Mouse (Mus musculus) olfactory bulb, adult 2 months (tissue): ENCODE data around the gene Ets1.

ENCODE experiments used
- CTCF ChIP-seq: fragments of 200-500 bp; IDR thresholded peaks from 2 replicates; pipeline ENCODE4 v1.5.1; 2012; ENCODE audit warnings: low read depth, mild to moderate bottlenecking, low read length, moderate library complexity; ENCODE audit not compliant: insufficient read depth
- POLR2A ChIP-seq: fragments of 200-500 bp; IDR thresholded peaks from 2 replicates; pipeline ENCODE4 v1.6.1; 2012; ENCODE audit warnings: mild to moderate bottlenecking, low read depth, low read length, moderate library complexity; ENCODE audit not compliant: insufficient read depth

GRCm38 (mm10) chr9:32720264-32721031 lies 84.4 kb downstream of the Ets1 start:
- TF ChIP-seq POLR2A (no peak), CTCF (no peak)
